Mouse (Mus musculus) layer of hippocampus, adult 9-10 months (tissue): ENCODE results near the gene Gm10721.
"Not testable (repeated sequence)": the region's sequence is repeated elsewhere in the genome, so short reads cannot be mapped to it uniquely, and the experiment has no call there.

ENCODE experiments used
- DNase-seq: peaks from one replicate; pipeline ENCODE4 v3.0.0; 2022; ENCODE audit warnings: low spot score

Gm10721 gene

GRCm38 (mm10) chr9:3025653-3026052 is 12.7 kb downstream of the Gm10721 start:
- DNase-seq, result peak; percentile 65

GRCm38 (mm10) chr9:3026136-3026535 is 13.2 kb downstream of the Gm10721 start:
- not testable (repeated sequence) for DNase-seq

GRCm38 (mm10) chr9:3026741-3027140 is 13.8 kb downstream of the Gm10721 start:
- DNase-seq, result not testable (repeated sequence)

- not testable (repeated sequence) for DNase-seq
Measured at GRCm38 (mm10) chr9:3027200-3027599, 14.3 kb downstream of the Gm10721 start.

- DNase-seq, result peak; percentile 26
Measured at GRCm38 (mm10) chr9:3029276-3030000, 16.5 kb downstream of the Gm10721 start.

- not testable (repeated sequence) for DNase-seq
Measured at GRCm38 (mm10) chr9:3030677-3031318, 17.9 kb downstream of the Gm10721 start.

- DNase-seq, result not testable (repeated sequence)
Measured at GRCm38 (mm10) chr9:3034299-3034698, 21.4 kb downstream of the Gm10721 start, which contains the start of gene Gm17535. Gene Gm17535 (plus strand): TSS chr9:3034599.

- DNase-seq, result not testable (repeated sequence)
Measured at GRCm38 (mm10) chr9:3036577-3036976, 23.6 kb downstream of the Gm10721 start, which contains the start of gene Gm10715. Gene Gm10715 (plus strand): TSS chr9:3036877.

GRCm38 (mm10) chr9:3038161-3038560 is 25.2 kb downstream of the Gm10721 start:
- not testable (repeated sequence) for DNase-seq
